Mouse (Mus musculus) CH12.LX (cell line): ENCODE measurements around the gene Pigm. TPM values are rescaled to one million over a fixed set of nuclear protein-coding genes. Genes with fewer than 3 reads are reported as not detected.

Experiments
- DNase-seq: peaks from one replicate; pipeline ENCODE4 v3.0.0-alpha.2; 2013; ENCODE audit errors: extremely low read depth
- H3K27ac ChIP-seq: 2 replicates; pipeline ENCODE4 v1.5.1; 2012; ENCODE audit warnings: low read depth, mild to moderate bottlenecking, control low read depth, moderate library complexity; ENCODE audit not compliant: insufficient read depth
- H3K27me3 ChIP-seq: replicated peaks from 2 replicates; pipeline ENCODE3; 2012; ENCODE audit warnings: inconsistent platforms
- H3K36me3 ChIP-seq, 2 experiments: replicated peaks in 1 of 2; 2 replicates each; pipeline versions ENCODE3 to v1.6.1; 2012; ENCODE audit warnings: inconsistent platforms in 1 of 2, low read length in 1 of 2, mild to moderate bottlenecking in 1 of 2, mixed read lengths in 1 of 2, moderate library complexity in 1 of 2; ENCODE audit not compliant: control insufficient read depth in 1 of 2, insufficient read depth in 1 of 2
- H3K4me1 ChIP-seq, 2 experiments: 2 replicates each; pipeline ENCODE4 v1.6.1; 2012; ENCODE audit warnings: inconsistent platforms in 1 of 2, moderate library complexity in 1 of 2; ENCODE audit not compliant: insufficient read depth in 2 of 2, control insufficient read depth in 1 of 2
- H3K4me2 ChIP-seq: 2 replicates; pipeline ENCODE4 v1.6.1; 2012; ENCODE audit warnings: low read depth, mild to moderate bottlenecking, control low read depth; ENCODE audit not compliant: poor library complexity, insufficient read depth, severe bottlenecking
- H3K4me3 ChIP-seq, 3 experiments: fragments of 150-350 bp in 1 of 3; sonication (generic) in 1 of 3; replicated peaks in 1 of 3; 2 replicates each; pipeline versions ENCODE3 to v1.5.1; 2011 to 2012; ENCODE audit warnings: low read depth in 2 of 3, low read length in 2 of 3, mild to moderate bottlenecking in 2 of 3, moderate library complexity in 2 of 3, control low read depth in 1 of 3, improper control_type of control experiment in 1 of 3, inconsistent platforms in 1 of 3, mixed read lengths in 1 of 3; ENCODE audit not compliant: poor library complexity in 1 of 3
- H3K79me2 ChIP-seq: replicated peaks from 2 replicates; pipeline ENCODE4 v1.6.1; 2012; ENCODE audit warnings: mild to moderate bottlenecking, moderate library complexity; ENCODE audit not compliant: control insufficient read depth, poor library complexity, insufficient read depth, severe bottlenecking; ENCODE audit errors: extremely low read depth
- H3K9ac ChIP-seq: 2 replicates; pipeline ENCODE4 v1.6.1; 2012; ENCODE audit warnings: low read depth, mild to moderate bottlenecking, control low read depth, moderate library complexity; ENCODE audit not compliant: insufficient read depth
- H3K9me3 ChIP-seq: replicated peaks from 2 replicates; pipeline ENCODE3; 2012; ENCODE audit warnings: low read length, inconsistent platforms, mixed read lengths
- CHD1 ChIP-seq: IDR thresholded peaks from 2 replicates; pipeline ENCODE4 v1.6.1; 2012; ENCODE audit warnings: low read depth, low read length, improper control_type of control experiment, inconsistent platforms
- CHD2 ChIP-seq: IDR thresholded peaks from 2 replicates; pipeline ENCODE4 v1.6.1; 2011; ENCODE audit warnings: low read length, improper control_type of control experiment
- CTCF ChIP-seq, 2 experiments: IDR thresholded peaks in 1 of 2; conservative IDR thresholded peaks in 1 of 2; 2 replicates each; pipeline ENCODE4 v1.5.1; 2011 to 2012; ENCODE audit warnings: low read depth in 2 of 2, low read length in 2 of 2, improper control_type of control experiment in 1 of 2, inconsistent platforms in 1 of 2, mild to moderate bottlenecking in 1 of 2, moderate library complexity in 1 of 2
- ELF1 ChIP-seq: IDR thresholded peaks from 2 replicates; pipeline ENCODE4 v1.6.1; 2014; ENCODE audit warnings: low read depth, mild to moderate bottlenecking, inconsistent platforms, low read length, improper control_type of control experiment
- EP300 ChIP-seq: IDR thresholded peaks from 2 replicates; pipeline ENCODE4 v1.6.1; 2011; ENCODE audit warnings: low read length, improper control_type of control experiment
- ETS1 ChIP-seq: conservative IDR thresholded peaks from 2 replicates; pipeline ENCODE4 v1.6.1; 2012; ENCODE audit warnings: low read depth, mild to moderate bottlenecking, inconsistent platforms, low read length, improper control_type of control experiment, moderate library complexity
- GABPA ChIP-seq: IDR thresholded peaks from 2 replicates; pipeline ENCODE4 v1.6.1; 2012; ENCODE audit warnings: low read depth, low read length, improper control_type of control experiment, inconsistent platforms; ENCODE audit not compliant: insufficient replicate concordance
- HCFC1 ChIP-seq: IDR thresholded peaks from 2 replicates; pipeline ENCODE4 v1.6.1; 2012; ENCODE audit warnings: low read depth, mild to moderate bottlenecking, inconsistent platforms, low read length, improper control_type of control experiment
- IRF4 ChIP-seq: IDR thresholded peaks from 2 replicates; pipeline ENCODE4 v1.6.1; 2014; ENCODE audit warnings: low read depth, mild to moderate bottlenecking, inconsistent platforms, low read length, improper control_type of control experiment
- JUND ChIP-seq: conservative IDR thresholded peaks from 2 replicates; pipeline ENCODE4 v1.6.1; 2011; ENCODE audit warnings: low read depth, low read length, improper control_type of control experiment
- KAT2A ChIP-seq: IDR thresholded peaks from 2 replicates; pipeline ENCODE4 v1.6.1; 2012; ENCODE audit warnings: low read length, improper control_type of control experiment, inconsistent platforms; ENCODE audit not compliant: insufficient replicate concordance
- MAX ChIP-seq: IDR thresholded peaks from 2 replicates; pipeline ENCODE4 v1.6.1; 2011; ENCODE audit warnings: low read length, improper control_type of control experiment
- MAZ ChIP-seq: IDR thresholded peaks from 2 replicates; pipeline ENCODE4 v1.6.1; 2012; ENCODE audit warnings: low read depth, mild to moderate bottlenecking, inconsistent platforms, low read length, improper control_type of control experiment, moderate library complexity
- MXI1 ChIP-seq: IDR thresholded peaks from 2 replicates; pipeline ENCODE4 v1.6.1; 2011; ENCODE audit warnings: mild to moderate bottlenecking, low read depth, low read length, improper control_type of control experiment
- MYC ChIP-seq: IDR thresholded peaks from 2 replicates; pipeline ENCODE4 v1.6.1; 2011; ENCODE audit warnings: low read depth, mild to moderate bottlenecking, improper control_type of control experiment, low read length
- NELFE ChIP-seq: IDR thresholded peaks from 2 replicates; pipeline ENCODE4 v1.6.1; 2011; ENCODE audit warnings: low read depth, low read length, improper control_type of control experiment
- NRF1 ChIP-seq: IDR thresholded peaks from 2 replicates; pipeline ENCODE4 v1.6.1; 2014; ENCODE audit warnings: low read depth, mild to moderate bottlenecking, inconsistent platforms, low read length, improper control_type of control experiment, moderate library complexity
- PAX5 ChIP-seq: IDR thresholded peaks from 2 replicates; pipeline ENCODE4 v1.6.1; 2012; ENCODE audit warnings: low read length, inconsistent platforms, mixed read lengths
- RAD21 ChIP-seq: IDR thresholded peaks from 2 replicates; pipeline ENCODE4 v1.6.1; 2011; ENCODE audit warnings: low read depth, mild to moderate bottlenecking, low read length, improper control_type of control experiment, moderate library complexity
- RCOR1 ChIP-seq: conservative IDR thresholded peaks from 2 replicates; pipeline ENCODE4 v1.6.1; 2012; ENCODE audit warnings: low read depth, mild to moderate bottlenecking, inconsistent platforms, low read length, improper control_type of control experiment
- SIN3A ChIP-seq: IDR thresholded peaks from 2 replicates; pipeline ENCODE4 v1.6.1; 2012; ENCODE audit warnings: low read length, improper control_type of control experiment, inconsistent platforms
- USF2 ChIP-seq: conservative IDR thresholded peaks from 2 replicates; pipeline ENCODE4 v1.6.1; 2011; ENCODE audit warnings: low read depth, low read length, improper control_type of control experiment
- ZC3H11A ChIP-seq: IDR thresholded peaks from 2 replicates; pipeline ENCODE4 v1.6.1; 2012; ENCODE audit warnings: low read depth, mild to moderate bottlenecking, inconsistent platforms, low read length, improper control_type of control experiment
- ZKSCAN1 ChIP-seq: IDR thresholded peaks from 2 replicates; pipeline ENCODE4 v1.6.1; 2012; ENCODE audit warnings: low read depth, inconsistent platforms, low read length, improper control_type of control experiment, borderline replicate concordance
- ZMIZ1 ChIP-seq: IDR thresholded peaks from 2 replicates; pipeline ENCODE4 v1.6.1; 2012; ENCODE audit warnings: low read depth, mild to moderate bottlenecking, inconsistent platforms, low read length, improper control_type of control experiment
- ZNF384 ChIP-seq: IDR thresholded peaks from 2 replicates; pipeline ENCODE4 v1.6.1; 2012; ENCODE audit warnings: low read depth, low read length, improper control_type of control experiment, inconsistent platforms
- dilution Hi-C: fragments of 300-500 bp; cut with MboI; formaldehyde crosslinking; loops from 2 replicates; pipeline ENCODE4 v1.14.3; 2020; ENCODE audit warnings: low sequenced_read_pairs; ENCODE audit not compliant: extremely low pct_unique_long_range_greater_than_20kb, extremely low pct_ligation_motif_present
- in situ Hi-C: fragments of 300-500 bp; cut with MboI; formaldehyde crosslinking; loops from 3 replicates; pipeline ENCODE4 v1.14.3; 2019; ENCODE audit warnings: low sequenced_read_pairs, low pct_ligation_motif_present, low pct_unique_long_range_greater_than_20kb, mixed read lengths
- polyA plus RNA-seq: library from polyadenylated mRNA; unstranded; fragments of >175 nt; gene quantifications from 2 replicates; pipeline ENCODE4 v1.2.1, GENCODE M21; 2012; ENCODE audit warnings: low read depth; ENCODE audit not compliant: insufficient read length
- total RNA-seq, 2 experiments: library from RNA; depleted of rRNA; stranded (reverse); fragments of 300-350 nt in 1 of 2; fragments of >200 nt in 1 of 2; gene quantifications; 2 replicates each; pipeline ENCODE4 v1.2.3; 2012 to 2014

Pigm gene
- total and polyA plus RNA-seq, 3 experiments, result 8.6 to 13.8 (median 10.7) TPM

DNA sequence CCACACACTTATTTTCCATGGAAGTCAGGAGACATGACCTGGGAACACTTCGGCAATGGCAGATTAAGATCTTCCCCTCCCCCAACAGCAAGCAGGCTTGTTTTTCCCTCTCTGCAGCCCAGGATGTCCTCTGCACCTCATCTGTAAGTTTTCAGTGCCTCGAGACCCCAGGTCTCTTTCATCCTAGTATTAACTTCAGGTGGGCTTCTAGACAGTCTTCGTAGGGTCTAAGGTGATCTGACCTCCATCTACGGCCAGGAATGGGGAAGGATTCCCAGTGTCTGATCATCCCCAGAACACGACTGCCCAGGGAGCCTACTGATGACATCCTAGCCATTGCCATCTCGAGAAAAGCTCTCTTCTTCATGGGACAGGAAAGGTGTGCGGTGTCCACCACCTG lies 47.9 kb upstream of the Pigm start:
- in situ Hi-C loops (no loop called here), dilution Hi-C loops (no loop called here)
- Histone ChIP-seq H3K9me3 (peaks cover 10% of the 10 kb centered on the region), H3K9ac (no peak overlapping the region), H3K4me2 (no peak overlapping the region), H3K79me2 (no peaks in the 10 kb centered on the region), H3K4me3 (no peak overlapping the region), H3K36me3 (peaks cover 0 to 9% of the 10 kb centered on the region in 2 experiments), H3K27ac (no peak overlapping the region), H3K4me1 (no peaks in the 10 kb centered on the region; a peak in 2 of 4 replicates), H3K27me3 (peaks cover 42% of the 10 kb centered on the region)
- DNase-seq, result no peak
- TF ChIP-seq HCFC1, result no peak
- TF ChIP-seq NELFE, result no peak
- no peak for TF ChIP-seq RCOR1
- no peak for TF ChIP-seq USF2
- TF ChIP-seq CHD1, result no peak
- no peak for TF ChIP-seq JUND
- no peak for TF ChIP-seq NRF1
- TF ChIP-seq CTCF (conservative IDR thresholded peaks at IDR 0.05 in 1 of 2, IDR thresholded peaks at IDR 0.05 in 1 of 2; ENCODE audit: low read depth in 2 of 2, low read length in 2 of 2), result no peak
- TF ChIP-seq MYC, result no peak
- no peak for TF ChIP-seq CHD2

DNA sequence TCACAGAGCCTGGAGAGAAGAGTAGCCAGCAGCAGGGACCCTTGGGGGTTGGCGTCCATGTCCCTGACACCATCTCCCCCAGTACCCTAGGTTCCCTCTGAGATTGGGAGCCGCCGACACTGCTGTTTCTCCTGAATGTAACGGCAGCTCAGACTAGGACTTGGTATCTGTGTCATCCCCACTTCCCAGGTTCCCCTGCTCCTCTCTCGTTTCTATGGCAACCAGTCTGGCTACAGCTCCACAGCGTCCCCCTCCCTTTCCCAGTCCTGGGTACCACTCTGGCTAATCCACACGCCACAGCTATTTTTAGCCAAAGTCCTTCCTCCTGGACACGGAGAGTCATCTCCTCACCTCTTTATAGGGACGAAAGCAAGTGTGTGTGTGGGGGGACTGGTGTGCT lies 47.2 kb upstream of the Pigm start, which contains the start of gene Kcnj9:
TSS of gene Kcnj9 (minus strand) at position 188 of the 400 bp plus-strand sequence.
- Histone ChIP-seq H3K27me3 (peaks cover 42% of the 10 kb centered on the region), H3K79me2 (no peaks in the 10 kb centered on the region), H3K36me3 (peaks cover 0 to 9% of the 10 kb centered on the region in 2 experiments), H3K4me1 (no peaks in the 10 kb centered on the region; a peak in 2 of 4 replicates), H3K4me3 (no peak within 1 kb of the TSS), H3K9ac (no peak within 1 kb of the TSS), H3K27ac (no peak within 1 kb of the TSS), H3K4me2 (no peak within 1 kb of the TSS), H3K9me3 (peaks cover 10% of the 10 kb centered on the region)
- TF ChIP-seq ELF1 (no peak), GABPA (no peak), EP300 (no peak)
- dilution Hi-C loops, result no loop called here
- DNase-seq, result no peak
- in situ Hi-C loops, result no loop called here

DNA sequence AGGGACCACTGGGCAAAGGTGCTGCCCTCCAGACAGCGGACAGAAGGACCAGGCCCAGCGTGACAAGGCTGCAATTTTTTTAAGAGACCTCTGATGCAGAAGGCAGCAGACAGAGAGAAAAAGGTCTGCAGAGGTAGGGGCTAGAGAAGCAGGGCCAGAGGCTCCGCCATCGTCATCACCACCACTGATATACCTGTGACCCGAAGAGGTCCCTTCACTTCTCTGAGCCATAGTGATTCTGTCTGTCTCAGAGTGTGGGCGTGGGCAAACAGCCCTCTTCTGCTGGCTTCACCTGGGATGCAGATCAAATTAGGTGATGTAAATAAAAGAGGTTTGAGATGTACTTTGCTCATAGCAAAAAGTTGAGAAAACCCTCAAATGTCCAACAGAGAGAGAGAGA lies 46.7 kb upstream of the Pigm start:
- no peak for DNase-seq
- Histone ChIP-seq H3K4me2 (no peak overlapping the region), H3K27me3 (peaks cover 42% of the 10 kb centered on the region), H3K79me2 (no peaks in the 10 kb centered on the region), H3K27ac (no peak overlapping the region), H3K4me3 (no peak overlapping the region), H3K9ac (no peak overlapping the region), H3K4me1 (no peaks in the 10 kb centered on the region; a peak in 2 of 4 replicates), H3K9me3 (peaks cover 10% of the 10 kb centered on the region), H3K36me3 (peaks cover 0 to 9% of the 10 kb centered on the region in 2 experiments)
- no peak for TF ChIP-seq PAX5
- no peak for TF ChIP-seq NELFE
- no peak for TF ChIP-seq EP300
- TF ChIP-seq ETS1, result no peak
- no peak for TF ChIP-seq MAZ
- no peak for TF ChIP-seq ZNF384
- TF ChIP-seq IRF4, result no peak
- TF ChIP-seq ZC3H11A, result no peak
- no peak for TF ChIP-seq MAX
- TF ChIP-seq KAT2A, result no peak
- no peak for TF ChIP-seq ZMIZ1
- TF ChIP-seq GABPA, result no peak
- no peak for TF ChIP-seq RAD21
- no peak for TF ChIP-seq ELF1
- no peak for TF ChIP-seq CHD1
- no peak for TF ChIP-seq ZKSCAN1
- no peak for TF ChIP-seq MXI1
- TF ChIP-seq USF2, result no peak
- no peak for TF ChIP-seq SIN3A
- in situ Hi-C loops (no loop called here), dilution Hi-C loops (no loop called here)
